20 mouse cellular contexts compared by ENCODE assay signal in genomic region chr14:45418553-45418952, GRCm38 (mm10).
"Had no signal": no experiment of that assay in that cellular context is flagged by ENCODE, and none has a peak within 500 bp of the region (broad histone marks: within the 10 kb centered on the region; RNA-seq: fewer than 3 reads in every experiment).

No protein-coding gene starts in this region.

- H3K36me3 ChIP-seq: midbrain, embryonic 10.5 days; midbrain, embryonic 13.5 days; neural tube, embryonic 13.5 days had no signal

- H3K27ac ChIP-seq: kidney, postnatal 0 days; layer of hippocampus, adult 2 months; left cerebral cortex, adult 2 months; liver, embryonic 14.5 days; midbrain, embryonic 10.5 days; midbrain, embryonic 13.5 days; neural tube, embryonic 13.5 days had no signal

- H3K9me3 ChIP-seq: megakaryocyte, embryonic 14.5 days; midbrain, embryonic 10.5 days; midbrain, embryonic 13.5 days; neural tube, embryonic 13.5 days had no signal

- H3K4me1 ChIP-seq: midbrain, embryonic 10.5 days; midbrain, embryonic 13.5 days; neural tube, embryonic 13.5 days had no signal

- H3K4me2 ChIP-seq: lung, embryonic 14.5 days; midbrain, embryonic 13.5 days; neural tube, embryonic 13.5 days had no signal

- DNase-seq: kidney, adult 2 months; kidney, postnatal 25 days; layer of hippocampus, adult 9-11 months; lung, embryonic 14.5 days; lung, postnatal 14 days; retina, postnatal 1 day; right cerebral cortex, postnatal 25 days; thymus, adult 18-20 months; thymus, postnatal 36 days had no signal

- ATAC-seq: intestine, postnatal 0 days; midbrain, embryonic 13.5 days; midbrain, embryonic 16.5 days had no signal

- H3K27me3 ChIP-seq: midbrain, embryonic 13.5 days; neural tube, embryonic 13.5 days had no signal

- H3K4me3 ChIP-seq: layer of hippocampus, adult 2 months; left cerebral cortex, adult 2 months; megakaryocyte, embryonic 14.5 days; midbrain, embryonic 10.5 days; midbrain, embryonic 13.5 days; myocyte; neural tube, embryonic 13.5 days had no signal

- H3K9ac ChIP-seq: liver, embryonic 14.5 days; lung, embryonic 14.5 days; midbrain, embryonic 13.5 days; neural tube, embryonic 13.5 days had no signal
